In the genomic region with DNA sequence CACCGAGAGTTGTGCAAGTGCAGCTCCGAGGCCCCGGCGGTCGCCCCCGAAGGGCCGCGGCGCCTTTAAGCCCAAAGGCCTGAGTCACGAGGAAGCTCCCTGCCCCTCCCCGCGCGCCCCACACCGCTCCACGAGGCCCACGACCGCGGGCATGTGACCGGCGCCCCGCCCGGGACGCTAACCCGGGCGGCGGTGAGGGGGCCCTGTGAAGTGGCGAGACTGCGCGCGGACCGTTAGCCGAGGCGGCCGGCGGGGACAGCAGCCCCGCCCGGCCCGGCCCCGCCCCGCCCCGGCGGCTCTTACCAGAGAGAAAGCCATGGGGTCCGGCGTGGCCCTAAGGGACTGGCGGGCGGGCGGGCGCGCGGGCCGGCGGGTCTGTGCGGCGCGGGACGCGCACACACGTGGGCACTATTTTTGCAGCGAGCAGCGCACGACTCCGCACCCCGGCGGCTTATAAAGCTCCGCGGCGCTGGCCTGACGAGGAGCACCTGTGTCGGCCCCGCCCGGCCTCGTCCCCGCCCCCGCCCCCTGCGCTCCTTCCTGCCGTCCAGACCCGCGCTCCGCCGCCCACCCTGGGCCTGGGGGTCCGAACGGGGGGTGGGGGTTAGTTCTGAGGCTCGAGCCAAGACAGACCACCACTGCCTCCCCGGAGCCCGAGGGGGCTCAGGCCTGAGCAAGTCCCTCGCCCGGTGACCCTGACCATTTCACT, we compare ENCODE assay signal across 10 mouse cellular contexts. TPM values are rescaled to one million over a fixed set of nuclear protein-coding genes. Genes with fewer than 3 reads are reported as not detected.
DNase-seq lines count a peak whose midpoint lies in the region; ATAC-seq and TF ChIP-seq lines count a peak whose summit lies in the region.
"Had no signal": no experiment of that assay in that cellular context is flagged by ENCODE, and none has a peak within 500 bp of the region (broad histone marks: within the 10 kb centered on the region; RNA-seq: fewer than 3 reads in every experiment).

No protein-coding gene starts in this region.

- no peak overlapping the region for H3K27ac ChIP-seq in spleen, adult 2 months (ENCODE audit: insufficient read depth, low read length)
- H3K27ac ChIP-seq in embryonic facial prominence, embryonic 13.5 days: no peak overlapping the region
- no peak overlapping the region for H3K27ac ChIP-seq in heart, embryonic 11.5 days (ENCODE audit: low read depth, low read length)
- no peak overlapping the region for H3K27ac ChIP-seq in liver, adult 2 months (replicated peaks; ENCODE audit: insufficient read depth, low read depth, low read length)
- no peak overlapping the region for H3K27ac ChIP-seq in midbrain, postnatal 0 days (ENCODE audit: low read depth, low read length)

- DNase-seq in spleen, adult 2 months (ENCODE audit: low read depth in 1 of 2, low spot score in 2 of 2): no peak
- no peak for DNase-seq in spleen, adult 12 weeks (ENCODE audit: low spot score)
- DNase-seq in kidney, adult 9 months: peak; percentile 66
- peak; percentile 24 for DNase-seq in liver, adult 2 months (ENCODE audit: extremely low read depth, low read depth, low spot score)
- peak; percentile 39 for DNase-seq in midbrain, postnatal 0 days (ENCODE audit: low spot score)
- DNase-seq in urinary bladder, postnatal 14 days (ENCODE audit: low spot score): peak; percentile 38

- H3K27me3 ChIP-seq in spleen, adult 2 months (ENCODE audit: control insufficient read depth, insufficient read depth, low read length): peaks cover 26% of the 10 kb centered on the region
- H3K27me3 ChIP-seq in embryonic facial prominence, embryonic 13.5 days: peaks cover 93% of the 10 kb centered on the region
- H3K27me3 ChIP-seq in heart, embryonic 11.5 days (ENCODE audit: control insufficient read depth, insufficient read depth, low read length): peaks cover 69% of the 10 kb centered on the region
- no peaks in the 10 kb centered on the region for H3K27me3 ChIP-seq in liver, adult 2 months (ENCODE audit: control insufficient read depth, insufficient read depth, low read length)
- H3K27me3 ChIP-seq in midbrain, postnatal 0 days (ENCODE audit: insufficient read depth, low read length): peaks cover 33% of the 10 kb centered on the region

- TF ChIP-seq POLR2A in spleen, adult 2 months (IDR thresholded peaks at IDR 0.05; ENCODE audit: low read depth, low read length): no peak
- no peak for TF ChIP-seq POLR2A in liver, adult 2 months (IDR thresholded peaks at IDR 0.05; ENCODE audit: extremely low read depth, insufficient read depth, low read length)

- no peaks in the 10 kb centered on the region for H3K36me3 ChIP-seq in spleen, adult 2 months (ENCODE audit: control insufficient read depth, insufficient read depth, low read length)
- H3K36me3 ChIP-seq in embryonic facial prominence, embryonic 13.5 days: no peaks in the 10 kb centered on the region
- H3K36me3 ChIP-seq in heart, embryonic 11.5 days (ENCODE audit: control insufficient read depth, insufficient read depth, low read length): no peaks in the 10 kb centered on the region
- H3K36me3 ChIP-seq in liver, adult 2 months (ENCODE audit: control insufficient read depth, insufficient read depth, low read length): no peaks in the 10 kb centered on the region
- H3K36me3 ChIP-seq in midbrain, postnatal 0 days (ENCODE audit: insufficient read depth, low read length): no peaks in the 10 kb centered on the region

- peak overlapping the region; percentile 51; the same call in 1 of the 2 replicates for H3K9ac ChIP-seq in embryonic facial prominence, embryonic 13.5 days
- H3K9ac ChIP-seq in heart, embryonic 11.5 days (ENCODE audit: low read depth, low read length): peak overlapping the region; percentile 22; the same call in 1 of the 2 replicates
- peak overlapping the region; percentile 50 for H3K9ac ChIP-seq in liver, adult 2 months (ENCODE audit: low read depth, low read length)
- H3K9ac ChIP-seq in midbrain, postnatal 0 days (replicated peaks; ENCODE audit: low read length, poor library complexity, severe bottlenecking): peak overlapping the region; percentile 51

- H3K4me2 ChIP-seq in embryonic facial prominence, embryonic 13.5 days: peak overlapping the region; percentile 91
- H3K4me2 ChIP-seq in heart, embryonic 11.5 days: peak overlapping the region; percentile 93
- H3K4me2 ChIP-seq in midbrain, postnatal 0 days (ENCODE audit: low read depth, low read length, poor library complexity, severe bottlenecking): peak overlapping the region; percentile 72

- no peaks in the 10 kb centered on the region for H3K79me2 ChIP-seq in liver, adult 2 months (ENCODE audit: control insufficient read depth, insufficient read depth, low read length)

- TF ChIP-seq CTCF in spleen, adult 2 months (IDR thresholded peaks at IDR 0.05; ENCODE audit: extremely low read depth, insufficient read depth, insufficient read length, insufficient replicate concordance): no peak
- TF ChIP-seq CTCF in liver, adult 2 months (IDR thresholded peaks at IDR 0.05; ENCODE audit: low read depth, low read length): no peak
- no peak for TF ChIP-seq CTCF in midbrain, postnatal 0 days (IDR thresholded peaks at IDR 0.05)

- WGBS in spleen, adult 2 months: 2% methylated on average over 84 of the region's 87 CpGs
- WGBS in embryonic facial prominence, embryonic 13.5 days: 3% methylated on average over 54 of the region's 87 CpGs
- 1% methylated on average over 62 of the region's 87 CpGs for WGBS in heart, embryonic 11.5 days (ENCODE audit: insufficient replicate concordance)
- 2% methylated on average over 82 of the region's 87 CpGs for WGBS in liver, adult 2 months
- 1% methylated on average over 50 of the region's 87 CpGs for WGBS in midbrain, postnatal 0 days

- ATAC-seq in embryonic facial prominence, embryonic 13.5 days (ENCODE audit: insufficient number of reproducible peaks, insufficient read depth, low FRiP score, low TSS enrichment, low read depth): peak; percentile 71; the same call in 1 of the 2 replicates
- ATAC-seq in heart, embryonic 11.5 days (replicated peaks; ENCODE audit: insufficient number of reproducible peaks, low FRiP score, low TSS enrichment): peak; percentile 43
- ATAC-seq in midbrain, postnatal 0 days (ENCODE audit: low FRiP score): peak; percentile 64

- peak overlapping the region; percentile 39; the same call in 1 of the 2 replicates for H3K4me3 ChIP-seq in spleen, adult 2 months (ENCODE audit: extremely low read depth, insufficient read depth, insufficient read length)
- peak overlapping the region; percentile 54 for H3K4me3 ChIP-seq in embryonic facial prominence, embryonic 13.5 days
- H3K4me3 ChIP-seq in heart, embryonic 11.5 days (ENCODE audit: low read depth, low read length): peak overlapping the region; percentile 63
- peak overlapping the region; percentile 52 for H3K4me3 ChIP-seq in liver, adult 2 months (ENCODE audit: insufficient read depth, low read depth, low read length)
- peak overlapping the region; percentile 55 for H3K4me3 ChIP-seq in midbrain, postnatal 0 days (ENCODE audit: low read depth, low read length)

- H3K4me1 ChIP-seq in spleen, adult 2 months (ENCODE audit: control insufficient read depth, insufficient read depth, insufficient read length): peaks cover 12% of the 10 kb centered on the region; the same call in 1 of the 2 replicates
- H3K4me1 ChIP-seq in embryonic facial prominence, embryonic 13.5 days: peaks cover 27% of the 10 kb centered on the region
- H3K4me1 ChIP-seq in heart, embryonic 11.5 days (ENCODE audit: control insufficient read depth, insufficient read depth, low read length): peaks cover 17% of the 10 kb centered on the region
- no peaks in the 10 kb centered on the region for H3K4me1 ChIP-seq in liver, adult 2 months (ENCODE audit: control insufficient read depth, insufficient read depth, low read length)
- H3K4me1 ChIP-seq in midbrain, postnatal 0 days (ENCODE audit: insufficient read depth, low read length): peaks cover 9% of the 10 kb centered on the region; the same call in 1 of the 2 replicates

- H3K9me3 ChIP-seq in embryonic facial prominence, embryonic 13.5 days: no peaks in the 10 kb centered on the region
- H3K9me3 ChIP-seq in heart, embryonic 11.5 days (replicated peaks; ENCODE audit: control insufficient read depth, low read length): no peaks in the 10 kb centered on the region
- H3K9me3 ChIP-seq in midbrain, postnatal 0 days (ENCODE audit: low read length): no peaks in the 10 kb centered on the region

RNA-seq across cellular contexts. Expression of gene Cpeb1, which starts 0.8 kb away (rescaled TPM):
- 0.66 and 1.1 TPM in 2 replicates for polyA plus RNA-seq in spleen, adult 2 months (2012; rRNA removed)
- polyA plus RNA-seq in embryonic facial prominence, embryonic 13.5 days (2015; fragmentation: Nextera tagmentation; extraction: Ambion mirVana): 0.77 and 1.7 TPM in 2 replicates
- polyA plus RNA-seq in heart, embryonic 11.5 days (2014; fragmentation: Nextera tagmentation; extraction: Ambion mirVana): 2.9 and 3.3 TPM in 2 replicates
- total RNA-seq in liver, adult 2 months (2014; rRNA removed): 4.3 and 7.0 TPM in 2 replicates
- 2.0 and 4.3 TPM in 2 replicates for polyA plus RNA-seq in liver, adult 2 months (2012; rRNA removed)
- 10.0 and 11.7 TPM in 2 replicates for total RNA-seq in midbrain, postnatal 0 days (2014; rRNA removed)
- polyA plus RNA-seq in midbrain, postnatal 0 days (2015; fragmentation: Nextera tagmentation; extraction: Ambion mirVana): 7.3 and 8.5 TPM in 2 replicates
- total RNA-seq: CH12.LX; hematopoietic stem cell, adult 5-6 weeks had no signal

RNA-seq across cellular contexts. Expression of gene Ap3b2, which starts 39.2 kb away (rescaled TPM):
- not detected in 2 replicates for polyA plus RNA-seq in spleen, adult 2 months (2012; rRNA removed)
- 2.6 and 2.9 TPM in 2 replicates for polyA plus RNA-seq in embryonic facial prominence, embryonic 13.5 days (2015; fragmentation: Nextera tagmentation; extraction: Ambion mirVana)
- polyA plus RNA-seq in heart, embryonic 11.5 days (2014; fragmentation: Nextera tagmentation; extraction: Ambion mirVana): 11.4 and 15.0 TPM in 2 replicates
- 0.07 TPM in 1 of 2 replicates, not detected in the other for total RNA-seq in liver, adult 2 months (2014; rRNA removed)
- polyA plus RNA-seq in liver, adult 2 months (2012; rRNA removed): not detected in 2 replicates
- total RNA-seq in midbrain, postnatal 0 days (2014; rRNA removed): 192 and 206 TPM in 2 replicates
- polyA plus RNA-seq in midbrain, postnatal 0 days (2015; fragmentation: Nextera tagmentation; extraction: Ambion mirVana): 115 and 124 TPM in 2 replicates
- total RNA-seq: CH12.LX; hematopoietic stem cell, adult 5-6 weeks had no signal

RNA-seq across cellular contexts. Expression of gene BC048679, which starts 43.6 kb away (rescaled TPM):
- polyA plus RNA-seq in spleen, adult 2 months (2012; rRNA removed): not detected in 2 replicates
- polyA plus RNA-seq in embryonic facial prominence, embryonic 13.5 days (2015; fragmentation: Nextera tagmentation; extraction: Ambion mirVana): not detected in 2 replicates
- polyA plus RNA-seq in heart, embryonic 11.5 days (2014; fragmentation: Nextera tagmentation; extraction: Ambion mirVana): not detected in 2 replicates
- not detected in 2 replicates for total RNA-seq in liver, adult 2 months (2014; rRNA removed)
- polyA plus RNA-seq in liver, adult 2 months (2012; rRNA removed): not detected in 2 replicates
- total RNA-seq in midbrain, postnatal 0 days (2014; rRNA removed): not detected in 2 replicates
- polyA plus RNA-seq in midbrain, postnatal 0 days (2015; fragmentation: Nextera tagmentation; extraction: Ambion mirVana): not detected in 2 replicates
- total RNA-seq: CH12.LX; hematopoietic stem cell, adult 5-6 weeks had no signal

Comparison
In these comparisons a context has a peak if more than half of its experiments do, and no peak if none do; other contexts are left out.
1. DNase-seq: peak in kidney, adult 9 months (single experiment), liver, adult 2 months (single experiment), midbrain, postnatal 0 days (single experiment) and urinary bladder, postnatal 14 days (single experiment); none in spleen, adult 2 months (0 of 2) and spleen, adult 12 weeks (single experiment).
2. Peak in every context shown above with its lines, with median percentiles within 50 percentile points of each other: H3K4me3 ChIP-seq, ATAC-seq, H3K4me2 ChIP-seq and H3K9ac ChIP-seq.